ENCODE assay signal across 21 mouse cellular contexts in the genomic region with DNA sequence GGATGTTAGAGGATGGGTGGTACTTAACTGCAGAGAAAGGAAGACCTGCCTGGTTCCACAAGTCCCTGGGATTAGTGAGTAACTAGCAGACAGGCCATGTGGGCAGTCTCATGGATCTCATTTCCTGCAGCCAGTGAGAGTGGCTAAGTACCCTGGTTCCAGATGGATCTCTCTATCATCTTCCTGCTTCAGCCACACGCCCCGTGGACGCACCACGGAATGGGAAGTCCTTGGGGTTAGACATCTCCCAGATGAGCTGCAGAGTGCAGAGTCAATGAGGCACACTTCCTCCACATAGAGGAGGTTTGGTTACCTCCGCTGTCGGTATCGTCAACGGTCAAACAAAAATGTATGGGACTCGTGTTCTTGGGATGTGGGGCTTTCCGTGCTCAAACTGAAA. TPM values are rescaled to one million over a fixed set of nuclear protein-coding genes. Genes with fewer than 3 reads are reported as not detected.
A peak's percentile ranks its signal among the peaks of the same experiment; 100 is the strongest.
DNase-seq lines count a peak whose midpoint lies in the region; ATAC-seq lines count a peak whose summit lies in the region.
"Had no signal": no experiment of that assay in that cellular context is flagged by ENCODE, and none has a peak within 500 bp of the region (broad histone marks: within the 10 kb centered on the region; RNA-seq: fewer than 3 reads in every experiment).

No protein-coding gene starts in this region.

- H3K27ac ChIP-seq in kidney, embryonic 14.5 days (ENCODE audit: low read depth, low read length), result no peak overlapping the region
- H3K27ac ChIP-seq: embryonic facial prominence, embryonic 13.5 days; gastrocnemius, adult 2 months; hindbrain, embryonic 12.5 days had no signal

- DNase-seq in kidney, postnatal 14 days, result no peak
- DNase-seq in 3T3-L1 (ENCODE audit: low read depth, low spot score) (peak; percentile 31), adipocyte (ENCODE audit: low spot score) (no peak)
- no peak for DNase-seq in gastrocnemius, postnatal 14 days
- DNase-seq: adrenal gland, postnatal 10 days; cerebellum, adult 11 months; cerebellum, adult 8-10 months; cerebellum, postnatal 25 days; gastrocnemius, adult 2 months; gastrocnemius, postnatal 36 days; heart, adult 18-20 months; heart, postnatal 10 days; heart, postnatal 4 days had no signal

- no peaks in the 10 kb centered on the region for H3K9me3 ChIP-seq in kidney, embryonic 14.5 days (ENCODE audit: control insufficient read depth, low read length)
- H3K9me3 ChIP-seq: embryonic facial prominence, embryonic 13.5 days; heart, embryonic 10.5 days; hindbrain, embryonic 12.5 days had no signal

- no peaks in the 10 kb centered on the region for H3K27me3 ChIP-seq in kidney, embryonic 14.5 days (ENCODE audit: control insufficient read depth, insufficient read depth, low read length)

- H3K9ac ChIP-seq in kidney, embryonic 14.5 days (ENCODE audit: low read depth, low read length), result no peak overlapping the region
- H3K9ac ChIP-seq: embryonic facial prominence, embryonic 13.5 days; hindbrain, embryonic 12.5 days had no signal

- no peak overlapping the region for H3K4me3 ChIP-seq in kidney, embryonic 14.5 days (ENCODE audit: low read length)
- H3K4me3 ChIP-seq: embryonic facial prominence, embryonic 13.5 days; gastrocnemius, adult 2 months; heart, embryonic 10.5 days; hindbrain, embryonic 12.5 days had no signal

- intact Hi-C loops in gastrocnemius, postnatal 14 days (cut with DNase I; ENCODE audit: low total_unique reads), result loop anchor here (10.0 kb wide), 1 partner anchor 191 kb away; no protein-coding TSS in a partner anchor

- WGBS in kidney, embryonic 14.5 days, result 17% methylated on average over 10 of the region's 10 CpGs

- peaks cover 20% of the 10 kb centered on the region for H3K4me1 ChIP-seq in kidney, embryonic 14.5 days (ENCODE audit: control insufficient read depth, insufficient read depth, low read length)
- H3K4me1 ChIP-seq: hindbrain, embryonic 12.5 days had no signal

- no peak overlapping the region for H3K4me2 ChIP-seq in kidney, embryonic 14.5 days (replicated peaks; ENCODE audit: low read depth, low read length)
- H3K4me2 ChIP-seq: embryonic facial prominence, embryonic 13.5 days; hindbrain, embryonic 12.5 days had no signal

- no peaks in the 10 kb centered on the region for H3K36me3 ChIP-seq in kidney, embryonic 14.5 days (ENCODE audit: control insufficient read depth, insufficient read depth, low read length)
- H3K36me3 ChIP-seq: embryonic facial prominence, embryonic 13.5 days; heart, embryonic 10.5 days; hindbrain, embryonic 12.5 days had no signal

- peak; percentile 24; the same call in 1 of the 2 replicates for ATAC-seq in kidney, embryonic 14.5 days (ENCODE audit: low FRiP score, low TSS enrichment)
- ATAC-seq in common myeloid progenitor, adult 5-6 weeks (replicated peaks; ENCODE audit: low read depth, poor library complexity, severe bottlenecking), result peak; percentile 66
- ATAC-seq in megakaryocyte progenitor cell, adult 5-6 weeks (replicated peaks; ENCODE audit: poor library complexity), result peak; percentile 57
- ATAC-seq: forebrain, embryonic 14.5 days; hindbrain, embryonic 16.5 days had no signal

RNA-seq across cellular contexts. Expression of gene Nav2, which starts 15.1 kb away (rescaled TPM):
- 39.8 and 49.2 TPM in 2 replicates for polyA plus RNA-seq in kidney, embryonic 14.5 days (2014; fragmentation: Nextera tagmentation; extraction: Ambion mirVana)
- 5.9 and 7.8 TPM in 2 replicates for total RNA-seq in common myeloid progenitor, adult 5-6 weeks (2017)
- 21.7 and 27.0 TPM in 2 replicates for total RNA-seq in megakaryocyte progenitor cell, adult 5-6 weeks (2015)
- total RNA-seq in megakaryocyte progenitor cell, adult 5-6 weeks (2017), result 16.4 TPM in 2 replicates
- 10 to 100 TPM; 26.2 to 39.3 TPM for total RNA-seq in gastrocnemius, postnatal 14 days (2021)

RNA-seq across cellular contexts. Expression of gene E2f8, which starts 42.2 kb away (rescaled TPM):
- polyA plus RNA-seq in kidney, embryonic 14.5 days (2014; fragmentation: Nextera tagmentation; extraction: Ambion mirVana), result 16.2 and 25.4 TPM in 2 replicates
- 35.6 and 46.1 TPM in 2 replicates for total RNA-seq in common myeloid progenitor, adult 5-6 weeks (2017)
- 107 and 115 TPM in 2 replicates for total RNA-seq in megakaryocyte progenitor cell, adult 5-6 weeks (2015)
- total RNA-seq in megakaryocyte progenitor cell, adult 5-6 weeks (2017), result 29.3 and 30.6 TPM in 2 replicates
- 1 to 10 TPM; 1.6 to 2.0 TPM for total RNA-seq in gastrocnemius, postnatal 14 days (2021)
- total RNA-seq: gastrocnemius, adult 2 months had no signal

Comparison
In these comparisons a context has a peak if more than half of its experiments do, and no peak if none do; other contexts are left out.
1. RNA of gene E2f8, which starts 42.2 kb away (total RNA-seq): 29.3 to 115 TPM in megakaryocyte progenitor cell, adult 5-6 weeks and 35.6 to 46.1 TPM in common myeloid progenitor, adult 5-6 weeks; 1.6 to 2.0 TPM in gastrocnemius, postnatal 14 days; every median in the first group is over 10 times any median in the second.
2. Peak in every context shown above with its lines, with median percentiles within 50 percentile points of each other: ATAC-seq.